Mouse (Mus musculus): ENCODE results near the gene Stpg1. TPM values are rescaled to one million over a fixed set of nuclear protein-coding genes. Genes with fewer than 3 reads are reported as not detected.

The Stpg1 gene
- total and polyA plus RNA-seq, 2 experiments from 2014 or later: 0.24 to 1.0 TPM

GRCm38 (mm10) chr4:135570152-135571036 is 75.8 kb downstream of the Stpg1 start:
- no peak for TF ChIP-seq CTCF (IDR thresholded peaks at IDR 0.05; ENCODE audit: low read depth)
- no peaks in the 10 kb centered on the region for H3K9me3 ChIP-seq (ENCODE audit: low read length)
- 12% methylated on average over 32 of the region's 32 CpGs for WGBS
- H3K4me1 ChIP-seq (ENCODE audit: insufficient read depth): peaks cover 8% of the 10 kb centered on the region; the same call in 1 of the 2 replicates
- peak overlapping the region; percentile 31 for H3K9ac ChIP-seq
- no peaks in the 10 kb centered on the region for H3K36me3 ChIP-seq (ENCODE audit: insufficient read depth)
- ATAC-seq: peak; percentile 34
- peak overlapping the region; percentile 31 for H3K4me3 ChIP-seq (ENCODE audit: low read depth, low read length)
- H3K27me3 ChIP-seq (ENCODE audit: insufficient read depth, low read length): peaks cover 19% of the 10 kb centered on the region
- H3K4me2 ChIP-seq (ENCODE audit: low read depth): peak overlapping the region; percentile 53
- H3K27ac ChIP-seq (ENCODE audit: low read depth, low read length): no peak overlapping the region
- peak; percentile 49 for DNase-seq

DNA sequence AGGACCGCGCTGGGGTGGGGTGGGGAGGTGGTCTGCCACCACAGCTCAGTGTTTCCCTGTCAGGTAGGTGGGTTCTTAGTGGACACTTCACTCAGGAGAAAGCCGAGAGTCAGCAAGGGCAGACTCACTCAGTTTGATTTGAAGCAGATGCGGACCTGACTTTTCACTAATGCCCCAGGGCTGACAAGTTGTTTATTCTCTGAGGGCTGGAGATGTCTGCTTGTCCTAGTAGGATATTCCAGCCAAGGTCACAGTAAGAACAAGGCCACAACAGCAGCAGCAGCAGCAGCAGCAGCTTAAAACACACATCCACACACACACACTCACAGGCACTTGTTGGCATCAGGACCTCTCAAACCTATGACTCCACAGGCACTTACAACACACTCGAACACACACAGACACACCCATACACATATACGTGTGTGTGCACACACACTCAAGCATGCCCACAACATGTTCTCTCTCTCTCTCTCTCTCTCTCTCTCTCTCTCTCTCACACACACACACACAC is 76.5 kb downstream of the Stpg1 start:
- Histone ChIP-seq H3K36me3 (ENCODE audit: insufficient read depth) (no peaks in the 10 kb centered on the region), H3K9me3 (ENCODE audit: low read length) (no peaks in the 10 kb centered on the region), H3K4me2 (ENCODE audit: low read depth) (no peak overlapping the region), H3K9ac (no peak overlapping the region), H3K27me3 (ENCODE audit: insufficient read depth, low read length) (peaks cover 19% of the 10 kb centered on the region), H3K27ac (ENCODE audit: low read depth, low read length) (no peak overlapping the region), H3K4me1 (ENCODE audit: insufficient read depth) (peaks cover 8% of the 10 kb centered on the region; the same call in 1 of the 2 replicates), H3K4me3 (ENCODE audit: low read depth, low read length) (no peak overlapping the region)
- 78% methylated on average over 6 of the region's 6 CpGs for WGBS
- TF ChIP-seq CTCF (IDR thresholded peaks at IDR 0.05; ENCODE audit: low read depth): no peak
- no peak for DNase-seq
- ATAC-seq: no peak

DNA sequence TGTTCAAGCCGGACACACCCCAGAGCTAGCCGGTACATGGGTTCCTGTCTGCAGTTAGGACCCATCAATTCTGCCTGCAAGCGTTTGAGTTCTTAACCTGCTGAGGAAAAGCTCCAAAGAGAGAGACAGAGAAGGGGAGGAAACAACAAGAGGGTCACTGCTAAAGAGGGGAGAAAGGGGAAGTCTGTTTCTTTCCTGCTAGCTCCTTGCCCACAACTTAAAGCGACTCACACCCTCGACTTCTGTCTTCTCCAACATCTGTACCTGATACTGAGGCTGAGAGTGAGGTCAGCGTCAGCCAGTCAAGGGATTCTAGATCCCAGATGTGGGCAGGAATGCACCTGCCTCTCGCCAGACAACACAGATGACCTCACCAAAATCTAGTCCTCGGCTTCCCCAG is 77.7 kb downstream of the Stpg1 start:
- no peak overlapping the region for H3K27ac ChIP-seq (ENCODE audit: low read depth, low read length)
- H3K9me3 ChIP-seq (ENCODE audit: low read length): no peaks in the 10 kb centered on the region
- no peaks in the 10 kb centered on the region for H3K36me3 ChIP-seq (ENCODE audit: insufficient read depth)
- no peak overlapping the region for H3K4me3 ChIP-seq (ENCODE audit: low read depth, low read length)
- H3K4me1 ChIP-seq (ENCODE audit: insufficient read depth): peaks cover 8% of the 10 kb centered on the region; the same call in 1 of the 2 replicates
- DNase-seq: no peak
- no peak overlapping the region for H3K4me2 ChIP-seq (ENCODE audit: low read depth)
- H3K27me3 ChIP-seq (ENCODE audit: insufficient read depth, low read length): peaks cover 19% of the 10 kb centered on the region
- no peak for ATAC-seq
- H3K9ac ChIP-seq: no peak overlapping the region
- WGBS: 29% methylated on average over 8 of the region's 8 CpGs
- TF ChIP-seq CTCF (IDR thresholded peaks at IDR 0.05; ENCODE audit: low read depth): no peak

DNA sequence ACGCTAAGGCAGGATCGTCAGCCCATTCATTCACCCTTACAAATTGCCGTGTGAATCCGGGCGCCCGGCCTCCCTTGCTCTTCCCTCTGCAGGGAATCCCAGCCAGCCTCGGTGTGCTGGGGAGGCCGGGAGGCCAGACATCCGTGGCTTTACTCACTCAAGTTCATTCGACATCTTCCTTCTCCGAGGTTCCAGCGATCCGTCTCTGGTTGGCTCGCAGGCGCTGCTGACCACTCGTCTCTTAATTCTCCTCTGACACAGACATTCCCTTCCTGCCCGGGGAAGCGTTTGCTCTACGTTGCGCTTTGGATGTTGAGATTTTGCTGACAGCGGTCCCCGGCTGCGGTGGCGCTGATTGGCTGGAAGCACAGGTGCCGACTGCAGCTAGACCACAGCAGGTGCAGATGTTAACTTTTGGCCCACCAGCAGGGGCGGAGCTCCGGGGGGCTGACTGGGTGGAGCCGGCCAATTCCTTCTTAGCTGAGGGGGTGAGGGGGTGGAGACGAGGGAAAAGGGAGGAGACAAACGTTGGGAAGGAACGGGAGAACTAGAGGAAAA is 78.7 kb downstream of the Stpg1 start, which contains the start of gene Grhl3:
Gene Grhl3, minus strand, starts transcription at position 380 of the 558 bp plus-strand sequence.
- Histone ChIP-seq H3K9ac (peak within 1 kb of the TSS; percentile 31; the same call in 1 of the 2 replicates), H3K4me1 (ENCODE audit: insufficient read depth) (peaks cover 8% of the 10 kb centered on the region; the same call in 1 of the 2 replicates), H3K36me3 (ENCODE audit: insufficient read depth) (no peaks in the 10 kb centered on the region), H3K27ac (ENCODE audit: low read depth, low read length) (no peak within 1 kb of the TSS), H3K4me3 (ENCODE audit: low read depth, low read length) (peak within 1 kb of the TSS; percentile 33), H3K27me3 (ENCODE audit: insufficient read depth, low read length) (peaks cover 19% of the 10 kb centered on the region), H3K4me2 (ENCODE audit: low read depth) (peak within 1 kb of the TSS; percentile 63), H3K9me3 (ENCODE audit: low read length) (no peaks in the 10 kb centered on the region)
- 1% methylated on average over 31 of the region's 31 CpGs for WGBS
- DNase-seq: no peak
- no peak for TF ChIP-seq CTCF (IDR thresholded peaks at IDR 0.05; ENCODE audit: low read depth)
- ATAC-seq: peak; percentile 59

GRCm38 (mm10) chr4:135575365-135576140 is 81.0 kb downstream of the Stpg1 start:
- no peak for ATAC-seq
- no peaks in the 10 kb centered on the region for H3K9me3 ChIP-seq (ENCODE audit: low read length)
- peak; percentile 25; the same call in 1 of the 2 replicates for TF ChIP-seq CTCF (IDR thresholded peaks at IDR 0.05; ENCODE audit: low read depth)
- no peak overlapping the region for H3K9ac ChIP-seq
- H3K36me3 ChIP-seq (ENCODE audit: insufficient read depth): no peaks in the 10 kb centered on the region
- no peak overlapping the region for H3K4me2 ChIP-seq (ENCODE audit: low read depth)
- H3K4me3 ChIP-seq (ENCODE audit: low read depth, low read length): no peak overlapping the region
- no peak overlapping the region for H3K27ac ChIP-seq (ENCODE audit: low read depth, low read length)
- peaks cover 16% of the 10 kb centered on the region for H3K27me3 ChIP-seq (ENCODE audit: insufficient read depth, low read length)
- 60% methylated on average over 15 of the region's 15 CpGs for WGBS
- no peak for DNase-seq
- peaks cover 8% of the 10 kb centered on the region; the same call in 1 of the 2 replicates for H3K4me1 ChIP-seq (ENCODE audit: insufficient read depth)

GRCm38 (mm10) chr4:135578490-135578889 is 83.9 kb downstream of the Stpg1 start:
- WGBS: 86% methylated on average over 5 of the region's 5 CpGs
- no peaks in the 10 kb centered on the region for H3K36me3 ChIP-seq (ENCODE audit: insufficient read depth)
- H3K4me2 ChIP-seq (ENCODE audit: low read depth): no peak overlapping the region
- no peak overlapping the region for H3K4me3 ChIP-seq (ENCODE audit: low read depth, low read length)
- H3K27ac ChIP-seq (ENCODE audit: low read depth, low read length): no peak overlapping the region
- DNase-seq: no peak
- no peak for TF ChIP-seq CTCF (IDR thresholded peaks at IDR 0.05; ENCODE audit: low read depth)
- H3K4me1 ChIP-seq (ENCODE audit: insufficient read depth): 0 out of 2 replicates have a peak, but pooled peaks cover 1% of the 10 kb centered on the region
- H3K9me3 ChIP-seq (ENCODE audit: low read length): no peaks in the 10 kb centered on the region
- H3K27me3 ChIP-seq (ENCODE audit: insufficient read depth, low read length): no peaks in the 10 kb centered on the region
- ATAC-seq: no peak
- H3K9ac ChIP-seq: no peak overlapping the region
